Mouse (Mus musculus): ENCODE data around the gene Jrkl. TPM values are rescaled to one million over a fixed set of nuclear protein-coding genes. Genes with fewer than 3 reads are reported as not detected.

The Jrkl gene
- polyA plus RNA-seq, 1 experiment, result 0.09 TPM

GRCm38 (mm10) chr9:13248104-13248503, 2.5 kb upstream of the Jrkl start:
- no peak for TF ChIP-seq CTCF (IDR thresholded peaks at IDR 0.05; ENCODE audit: extremely low read depth, insufficient read length, insufficient replicate concordance, low read depth, low read length)
- no peak for TF ChIP-seq POLR2A (IDR thresholded peaks at IDR 0.05; ENCODE audit: low read depth, low read length)
- Histone ChIP-seq H3K36me3 (ENCODE audit: control insufficient read depth, insufficient read depth, low read length) (0 out of 2 replicates have a peak, but pooled peaks cover 1% of the 10 kb centered on the region), H3K4me3 (ENCODE audit: low read depth, low read length) (no peak overlapping the region), H3K27me3 (ENCODE audit: control insufficient read depth, insufficient read depth, low read length) (no peaks in the 10 kb centered on the region), H3K4me1 (ENCODE audit: control insufficient read depth, insufficient read depth, insufficient read length, low read length) (peaks cover 9% of the 10 kb centered on the region; the same call in 1 of the 2 replicates), H3K27ac (ENCODE audit: insufficient read depth, low read depth, low read length) (no peak overlapping the region)
- 85% methylated on average over 4 of the region's 4 CpGs for WGBS

- peaks cover 9% of the 10 kb centered on the region; the same call in 1 of the 2 replicates for H3K4me1 ChIP-seq (ENCODE audit: control insufficient read depth, insufficient read depth, insufficient read length, low read length)
- H3K27me3 ChIP-seq (ENCODE audit: control insufficient read depth, insufficient read depth, low read length), result no peaks in the 10 kb centered on the region
- peak within 1 kb of the TSS; percentile 98 for H3K4me3 ChIP-seq (ENCODE audit: low read depth, low read length)
- TF ChIP-seq POLR2A (IDR thresholded peaks at IDR 0.05; ENCODE audit: low read depth, low read length), result peak; percentile 51; the same call in 1 of the 2 replicates
- TF ChIP-seq CTCF (IDR thresholded peaks at IDR 0.05; ENCODE audit: extremely low read depth, insufficient read length, insufficient replicate concordance, low read depth, low read length), result no peak
- under 1% methylated on average over 30 of the region's 39 CpGs for WGBS
- H3K27ac ChIP-seq (ENCODE audit: insufficient read depth, low read depth, low read length), result peak within 1 kb of the TSS; percentile 85
- H3K36me3 ChIP-seq (ENCODE audit: control insufficient read depth, insufficient read depth, low read length), result no peaks in the 10 kb centered on the region
Measured at GRCm38 (mm10) chr9:13246815-13247638, 1.4 kb upstream of the Jrkl start, which contains the start of gene Ccdc82. Gene Ccdc82, plus strand, starts transcription at chr9:13246955.

- Histone ChIP-seq H3K4me1 (ENCODE audit: control insufficient read depth, insufficient read depth, insufficient read length, low read length) (peaks cover 7% of the 10 kb centered on the region; the same call in 1 of the 2 replicates), H3K27ac (ENCODE audit: insufficient read depth, low read depth, low read length) (no peak overlapping the region), H3K36me3 (ENCODE audit: control insufficient read depth, insufficient read depth, low read length) (peaks cover 1% of the 10 kb centered on the region), H3K27me3 (ENCODE audit: control insufficient read depth, insufficient read depth, low read length) (no peaks in the 10 kb centered on the region), H3K4me3 (ENCODE audit: low read depth, low read length) (no peak overlapping the region)
- TF ChIP-seq CTCF (IDR thresholded peaks at IDR 0.05; ENCODE audit: extremely low read depth, insufficient read length, insufficient replicate concordance, low read depth, low read length) (no peak), POLR2A (IDR thresholded peaks at IDR 0.05; ENCODE audit: low read depth, low read length) (no peak)
Measured at GRCm38 (mm10) chr9:13242321-13242720, 3.3 kb downstream of the Jrkl start.

- H3K4me1 ChIP-seq (ENCODE audit: control insufficient read depth, insufficient read depth, insufficient read length, low read length), result no peaks in the 10 kb centered on the region
- 11% methylated on average over 5 of the region's 5 CpGs for WGBS
- no peak overlapping the region for H3K4me3 ChIP-seq (ENCODE audit: low read depth, low read length)
- TF ChIP-seq POLR2A (IDR thresholded peaks at IDR 0.05; ENCODE audit: low read depth, low read length) (no peak), CTCF (IDR thresholded peaks at IDR 0.05; ENCODE audit: extremely low read depth, insufficient read length, insufficient replicate concordance, low read depth, low read length) (peak; percentile 62; the same call in 1 of the 2 replicates)
- H3K36me3 ChIP-seq (ENCODE audit: control insufficient read depth, insufficient read depth, low read length), result no peaks in the 10 kb centered on the region
- H3K27ac ChIP-seq (ENCODE audit: insufficient read depth, low read depth, low read length), result no peak overlapping the region
- H3K27me3 ChIP-seq (ENCODE audit: control insufficient read depth, insufficient read depth, low read length), result no peaks in the 10 kb centered on the region
Measured at GRCm38 (mm10) chr9:13231545-13232216, 13.9 kb downstream of the Jrkl start.

- no peaks in the 10 kb centered on the region for H3K27me3 ChIP-seq (ENCODE audit: control insufficient read depth, insufficient read depth, low read length)
- 10% methylated on average over 4 of the region's 4 CpGs for WGBS
Measured at GRCm38 (mm10) chr9:13230553-13230952, 15.1 kb downstream of the Jrkl start.

GRCm38 (mm10) chr9:13225872-13226271, 19.8 kb downstream of the Jrkl start:
- H3K27me3 ChIP-seq (ENCODE audit: control insufficient read depth, insufficient read depth, low read length), result no peaks in the 10 kb centered on the region
- no peaks in the 10 kb centered on the region for H3K36me3 ChIP-seq (ENCODE audit: control insufficient read depth, insufficient read depth, low read length)
- H3K27ac ChIP-seq (ENCODE audit: insufficient read depth, low read depth, low read length), result no peak overlapping the region
- TF ChIP-seq POLR2A (IDR thresholded peaks at IDR 0.05; ENCODE audit: low read depth, low read length) (no peak), CTCF (IDR thresholded peaks at IDR 0.05; ENCODE audit: extremely low read depth, insufficient read length, insufficient replicate concordance, low read depth, low read length) (no peak)
- no peaks in the 10 kb centered on the region for H3K4me1 ChIP-seq (ENCODE audit: control insufficient read depth, insufficient read depth, insufficient read length, low read length)
- no peak overlapping the region for H3K4me3 ChIP-seq (ENCODE audit: low read depth, low read length)
- 93% methylated on average over 1 of the region's 1 CpGs for WGBS

More at GRCm38 (mm10) chr9:13230553-13230952, 15.1 kb downstream of the Jrkl start:
- Histone ChIP-seq H3K36me3 (ENCODE audit: control insufficient read depth, insufficient read depth, low read length) (no peaks in the 10 kb centered on the region), H3K27ac (ENCODE audit: insufficient read depth, low read depth, low read length) (no peak overlapping the region), H3K4me3 (ENCODE audit: low read depth, low read length) (no peak overlapping the region), H3K4me1 (ENCODE audit: control insufficient read depth, insufficient read depth, insufficient read length, low read length) (no peaks in the 10 kb centered on the region)
- TF ChIP-seq POLR2A (IDR thresholded peaks at IDR 0.05; ENCODE audit: low read depth, low read length), result no peak
- TF ChIP-seq CTCF (IDR thresholded peaks at IDR 0.05; ENCODE audit: extremely low read depth, insufficient read length, insufficient replicate concordance, low read depth, low read length), result no peak

- TF ChIP-seq CTCF (IDR thresholded peaks at IDR 0.05; ENCODE audit: extremely low read depth, insufficient read length, insufficient replicate concordance, low read depth, low read length) (no peak), POLR2A (IDR thresholded peaks at IDR 0.05; ENCODE audit: low read depth, low read length) (no peak)
- 57% methylated on average over 2 of the region's 2 CpGs for WGBS
- Histone ChIP-seq H3K27me3 (ENCODE audit: control insufficient read depth, insufficient read depth, low read length) (no peaks in the 10 kb centered on the region), H3K4me1 (ENCODE audit: control insufficient read depth, insufficient read depth, insufficient read length, low read length) (no peaks in the 10 kb centered on the region), H3K4me3 (ENCODE audit: low read depth, low read length) (no peak overlapping the region), H3K36me3 (ENCODE audit: control insufficient read depth, insufficient read depth, low read length) (no peaks in the 10 kb centered on the region), H3K27ac (ENCODE audit: insufficient read depth, low read depth, low read length) (no peak overlapping the region)
Measured at GRCm38 (mm10) chr9:13206369-13206768, 39.3 kb downstream of the Jrkl start.
